Mouse (Mus musculus) CD4-positive, CD25-positive, alpha-beta regulatory T cell, adult 4 months (primary cell): ENCODE measurements around the gene Sorbs1. TPM values are rescaled to one million over a fixed set of nuclear protein-coding genes. Genes with fewer than 3 reads are reported as not detected.
A peak's percentile ranks its signal among the peaks of the same experiment; 100 is the strongest.

ENCODE experiments used
- ATAC-seq: one replicate; pipeline ENCODE4 v1.8.0; 2017
- polyA plus RNA-seq, 2 experiments: library from polyadenylated mRNA; unstranded; fragments of 100-300 nt; shearing (Covaris generic); gene quantifications; one replicate each; pipeline ENCODE4 v1.2.1; 2017

The Sorbs1 gene
- polyA plus RNA-seq, 2 experiments from 2014 or later, result 19.0 to 28.5 TPM

GRCm38 (mm10) chr19:40406661-40407060 is 106.9 kb downstream of the Sorbs1 start:
- no peak for ATAC-seq

GRCm38 (mm10) chr19:40405808-40406207 is 107.8 kb downstream of the Sorbs1 start:
- ATAC-seq, result no peak

GRCm38 (mm10) chr19:40404582-40404981 is 109.0 kb downstream of the Sorbs1 start:
- ATAC-seq, result peak; percentile 57

DNA sequence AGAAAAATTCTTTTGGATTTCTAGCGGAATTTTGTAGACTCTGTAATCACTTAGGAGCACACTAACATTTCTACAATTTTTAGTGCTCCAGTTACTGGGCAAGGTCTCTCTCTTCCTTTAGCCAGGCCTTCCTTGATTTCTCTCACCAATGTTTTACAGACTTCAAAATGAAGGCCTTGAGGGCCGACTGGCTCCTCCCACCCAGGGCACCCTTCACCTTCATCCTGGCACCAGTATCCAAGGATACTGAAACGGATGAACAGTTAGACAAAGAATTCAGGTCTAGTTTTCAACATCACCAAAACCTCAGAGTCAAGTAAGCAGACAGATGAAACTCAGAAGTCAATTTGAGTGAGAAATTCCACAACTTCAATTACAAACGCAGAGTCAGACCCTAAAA is 109.6 kb downstream of the Sorbs1 start:
- no peak for ATAC-seq

DNA sequence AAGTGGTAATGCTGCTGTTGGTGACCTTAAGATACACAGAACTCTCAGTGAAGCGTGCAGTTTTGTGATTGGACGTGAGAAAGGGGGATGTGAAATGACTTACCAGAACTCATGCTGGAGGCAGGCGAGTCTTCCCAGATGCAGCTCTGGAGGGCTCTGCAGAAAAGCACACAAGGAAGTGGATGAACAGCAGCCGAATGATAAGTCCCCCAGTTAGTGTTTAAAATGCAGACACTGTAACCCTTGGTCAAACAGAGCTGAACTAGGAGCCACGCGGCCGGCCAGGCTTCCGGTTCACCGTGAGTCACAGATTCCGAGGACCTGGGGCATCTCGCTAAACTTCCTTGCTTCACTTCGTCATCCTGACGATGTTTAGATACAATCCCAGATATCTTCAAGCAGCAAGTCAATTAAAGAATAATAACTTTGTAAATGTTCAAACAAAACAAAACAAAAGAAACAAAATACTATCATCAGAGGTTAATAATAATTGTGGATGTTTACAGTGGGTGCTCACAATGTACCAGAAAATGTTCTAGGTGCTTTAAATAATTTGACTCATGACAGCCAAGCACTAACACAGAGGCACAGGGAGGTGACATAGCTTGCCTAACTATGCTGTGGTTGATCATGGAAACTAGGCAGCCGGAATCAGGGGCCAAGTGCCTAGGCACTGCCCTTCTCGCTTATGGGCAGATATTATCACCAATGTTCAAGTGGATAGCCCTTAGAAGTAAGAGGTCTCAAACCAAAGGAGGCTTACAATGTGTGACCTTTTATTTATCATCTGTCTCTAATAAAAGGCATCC is 111.2 kb downstream of the Sorbs1 start:
- no peak for ATAC-seq

GRCm38 (mm10) chr19:40401213-40401612 is 112.4 kb downstream of the Sorbs1 start:
- ATAC-seq, result no peak

GRCm38 (mm10) chr19:40400426-40401030 is 113.1 kb downstream of the Sorbs1 start:
- no peak for ATAC-seq

- ATAC-seq, result no peak
Measured at GRCm38 (mm10) chr19:40395757-40396661, 117.6 kb downstream of the Sorbs1 start.

GRCm38 (mm10) chr19:40395321-40395695 is 118.3 kb downstream of the Sorbs1 start:
- no peak for ATAC-seq

DNA sequence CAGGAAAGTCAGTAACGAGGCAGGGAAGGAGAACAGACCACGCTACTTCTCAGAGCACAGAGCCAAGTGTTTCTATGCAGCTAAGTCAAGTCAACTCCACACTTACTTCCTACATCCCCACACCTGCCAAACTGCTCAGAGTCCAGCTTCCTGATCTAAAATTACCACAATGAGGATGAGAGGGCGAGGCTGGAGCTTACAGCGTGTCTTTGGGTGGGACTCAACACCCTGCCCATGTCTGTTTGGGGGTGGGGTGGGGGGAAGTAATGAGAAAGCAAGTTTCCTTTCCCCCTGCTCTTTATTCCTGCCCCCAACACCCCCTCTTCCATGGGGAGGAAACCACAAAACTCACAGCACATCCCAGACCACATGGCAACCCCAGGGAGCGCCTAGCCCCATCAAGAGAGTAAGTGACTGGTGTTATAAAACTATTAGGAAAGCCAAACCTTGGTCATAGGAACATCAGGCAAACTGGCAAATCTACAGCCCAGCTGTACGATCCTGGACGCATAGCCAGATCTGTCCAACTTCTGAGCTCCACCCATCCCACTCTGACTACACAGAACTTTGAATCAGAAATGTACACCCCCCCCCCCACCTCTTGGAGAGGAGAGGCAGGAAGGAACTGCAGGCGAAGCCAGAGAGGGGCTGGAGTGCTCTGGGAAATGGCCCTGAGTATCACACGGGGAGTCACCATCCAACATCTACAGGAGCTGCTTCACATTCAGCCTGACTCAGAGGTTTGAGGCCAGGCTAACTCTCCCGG is 118.8 kb downstream of the Sorbs1 start:
- no peak for ATAC-seq

- ATAC-seq, result no peak
Measured at GRCm38 (mm10) chr19:40392795-40393392, 120.7 kb downstream of the Sorbs1 start.

- ATAC-seq, result peak; percentile 85
Measured at GRCm38 (mm10) chr19:40391469-40391868, 122.1 kb downstream of the Sorbs1 start.

DNA sequence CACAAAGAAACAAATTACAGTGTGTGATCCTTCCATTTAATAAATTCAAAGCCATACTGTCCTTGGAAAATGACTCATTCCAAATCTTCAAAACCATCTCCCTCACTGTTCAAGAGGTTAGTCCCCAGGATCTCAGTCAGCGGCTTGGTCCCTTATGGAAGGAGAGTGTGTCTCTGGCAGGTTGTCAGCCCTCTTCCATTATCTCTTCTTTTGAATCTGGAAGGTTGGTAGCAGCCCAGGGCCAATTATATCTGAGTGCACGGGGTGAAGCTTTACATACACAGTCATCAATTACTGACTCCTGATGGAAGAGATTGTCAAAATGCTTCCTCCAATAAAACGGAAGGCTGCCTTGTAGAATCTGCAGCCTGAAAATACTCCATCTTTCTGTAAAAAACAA is 126.7 kb downstream of the Sorbs1 start:
- ATAC-seq, result no peak

DNA sequence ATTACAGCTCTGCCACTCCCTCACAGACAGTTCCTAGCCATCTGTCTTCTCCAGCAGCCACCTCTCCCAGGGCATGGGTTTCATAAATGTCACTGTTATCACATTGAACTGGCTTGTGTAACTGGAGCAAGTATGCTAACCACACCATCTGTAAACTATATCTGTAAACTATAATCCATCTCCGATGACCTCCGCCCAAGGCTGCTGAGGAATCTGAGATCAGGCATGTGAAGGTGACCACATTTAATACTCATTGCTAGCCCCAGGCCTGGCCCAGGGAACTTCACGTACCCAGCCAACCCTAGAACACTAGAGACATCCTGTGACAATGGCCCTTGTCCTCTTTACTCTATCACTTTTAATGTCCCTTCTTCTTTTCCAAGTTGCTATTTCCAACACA is 128.2 kb downstream of the Sorbs1 start:
- no peak for ATAC-seq

DNA sequence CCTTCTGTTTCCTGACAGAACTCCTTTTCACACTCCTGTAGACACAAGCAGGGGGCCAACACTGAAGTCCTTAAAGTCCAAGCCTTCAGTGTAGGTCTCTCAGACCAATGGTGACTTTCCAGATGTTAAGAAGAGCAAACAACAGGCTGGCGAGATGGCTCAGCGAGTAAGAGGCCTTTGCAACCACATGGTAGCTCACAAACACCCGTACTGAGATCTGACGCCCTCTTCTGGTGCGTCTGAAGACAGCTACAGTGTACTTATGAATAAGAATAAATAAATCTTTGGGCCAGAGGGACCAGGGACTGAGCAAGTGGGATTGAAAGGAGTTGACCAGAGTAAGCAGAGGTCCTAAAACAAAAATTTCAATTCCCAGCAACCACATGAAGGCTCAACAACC is 129.6 kb downstream of the Sorbs1 start:
- no peak for ATAC-seq

DNA sequence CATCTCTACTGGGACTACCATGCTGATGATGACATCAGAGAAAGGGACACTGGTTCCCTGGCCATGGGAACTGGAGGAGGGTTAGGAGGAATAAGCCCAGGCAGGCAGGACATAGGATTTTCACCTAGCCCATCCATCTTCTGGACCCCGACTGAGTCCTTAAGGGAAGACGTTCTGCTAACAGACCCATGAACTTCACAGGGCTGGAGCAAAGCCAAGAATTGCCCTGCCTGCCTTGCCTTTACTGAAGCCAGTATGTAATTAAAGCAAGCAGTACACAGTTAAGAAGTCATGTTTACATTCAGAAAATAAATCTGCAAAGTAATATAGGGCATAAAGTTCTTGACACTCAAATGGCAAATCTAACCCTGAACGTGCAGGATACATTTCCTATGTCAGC is 132.9 kb downstream of the Sorbs1 start:
- no peak for ATAC-seq

- no peak for ATAC-seq
Measured at GRCm38 (mm10) chr19:40380005-40380404, 133.6 kb downstream of the Sorbs1 start.

DNA sequence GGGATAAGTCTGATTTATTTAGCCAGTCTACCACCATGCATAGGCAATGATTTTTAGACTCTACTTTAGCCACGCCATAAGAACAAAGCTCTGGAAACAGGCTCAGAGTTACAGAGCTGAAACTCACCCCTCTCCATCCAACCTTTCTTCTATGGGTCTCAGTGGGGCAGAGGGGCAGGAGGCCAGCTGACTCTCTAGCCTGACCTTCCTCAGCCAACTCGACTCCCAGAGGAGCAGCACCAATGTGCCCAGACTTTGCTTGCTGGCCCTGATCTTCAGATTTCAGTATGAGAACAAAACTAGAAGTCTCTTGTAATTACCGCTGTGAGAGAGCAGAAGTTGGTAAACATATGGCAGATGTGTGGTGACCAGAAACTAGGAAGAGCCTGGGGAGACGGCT is 134.5 kb downstream of the Sorbs1 start:
- no peak for ATAC-seq

- ATAC-seq, result no peak
Measured at GRCm38 (mm10) chr19:40377632-40378031, 135.9 kb downstream of the Sorbs1 start.

GRCm38 (mm10) chr19:40376566-40377281 is 136.9 kb downstream of the Sorbs1 start:
- no peak for ATAC-seq

DNA sequence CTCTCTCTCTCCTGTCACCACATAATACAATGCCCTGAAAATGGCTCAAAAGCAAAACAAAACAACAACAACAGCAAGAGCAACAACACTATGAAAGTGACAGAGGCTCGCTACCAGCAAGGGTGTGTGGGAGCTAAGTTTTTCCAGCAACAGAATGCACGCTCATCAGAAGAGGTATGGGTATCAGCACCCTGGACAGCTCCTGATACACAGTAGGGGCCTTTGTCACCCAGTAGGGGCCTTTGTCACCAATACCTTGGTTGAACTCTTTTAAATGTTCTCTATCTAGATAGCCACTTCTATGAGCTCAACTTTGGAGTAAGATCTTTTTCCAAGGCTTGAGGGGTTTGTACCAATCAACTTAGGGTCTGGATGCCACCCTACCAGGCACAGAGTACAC is 138.9 kb downstream of the Sorbs1 start:
- no peak for ATAC-seq
